Mouse (Mus musculus) hindbrain, postnatal 0 days (tissue): ENCODE results near the gene Arid4b. TPM values are rescaled to one million over a fixed set of nuclear protein-coding genes. Genes with fewer than 3 reads are reported as not detected.

Experiments
- ATAC-seq: fragments of 200-750 bp; cut with Nextera tagmentation; 2 replicates; pipeline ENCODE4 v1.8.0; 2017; ENCODE audit warnings: mild to moderate bottlenecking, moderate TSS enrichment, moderate library complexity
- DNase-seq: peaks from one replicate; pipeline ENCODE4 v3.0.0-alpha.2; 2015; ENCODE audit warnings: low spot score
- H3K27ac ChIP-seq: fragments of 300-500 bp; sonication (generic); 2 replicates; pipeline ENCODE4 v1.5.1; 2014; ENCODE audit warnings: mild to moderate bottlenecking
- H3K27me3 ChIP-seq: fragments of 300-500 bp; sonication (generic); 2 replicates; pipeline ENCODE4 v1.6.1; 2014; ENCODE audit warnings: low read length, mixed read lengths; ENCODE audit not compliant: insufficient read depth
- H3K36me3 ChIP-seq: fragments of 300-500 bp; sonication (generic); 2 replicates; pipeline ENCODE4 v1.6.1; 2014; ENCODE audit warnings: low read length, mixed read lengths; ENCODE audit not compliant: insufficient read depth
- H3K4me1 ChIP-seq: fragments of 300-500 bp; sonication (generic); 2 replicates; pipeline ENCODE4 v1.6.1; 2014; ENCODE audit warnings: antibody characterized with exemption, low read length, mixed read lengths; ENCODE audit not compliant: insufficient read depth
- H3K4me2 ChIP-seq: fragments of 300-500 bp; sonication (generic); 2 replicates; pipeline ENCODE4 v1.6.1; 2014; ENCODE audit warnings: low read depth, mild to moderate bottlenecking, low read length, moderate library complexity, mixed read lengths
- H3K4me3 ChIP-seq: fragments of 300-500 bp; sonication (generic); 2 replicates; pipeline ENCODE4 v1.5.1; 2014; ENCODE audit warnings: low read length
- H3K9ac ChIP-seq: fragments of 300-500 bp; sonication (generic); replicated peaks from 2 replicates; pipeline ENCODE4 v1.6.1; 2014; ENCODE audit warnings: mild to moderate bottlenecking, low read length, moderate library complexity, mixed read lengths
- H3K9me3 ChIP-seq: fragments of 300-500 bp; sonication (generic); 2 replicates; pipeline ENCODE4 v1.6.1; 2016; ENCODE audit warnings: low read length, mixed read lengths
- CTCF ChIP-seq: IDR thresholded peaks from 2 replicates; pipeline ENCODE4 v1.5.1; 2016; ENCODE audit warnings: antibody characterized with exemption, control low read depth, low read depth
- WGBS: fragments of 180-500 bp; shearing (Covaris S2); extraction: QIAGEN DNeasy Blood & Tissue Kit; methylation state at CpG from one replicate; pipeline ENCODE4 v1.1.7; 2014; 5-methylcytosine and 5-hydroxymethylcytosine counted together
- polyA plus RNA-seq: library from polyadenylated mRNA; unstranded; fragments of >200 nt; fragmentation: Nextera tagmentation; extraction: Ambion mirVana; gene quantifications from 2 replicates; pipeline ENCODE4 v1.2.1, GENCODE M21; 2015
- total RNA-seq: library from RNA; depleted of rRNA; stranded (reverse); fragments of >200 nt; gene quantifications from 2 replicates; pipeline ENCODE4 v1.2.3, GENCODE M21; 2014; rRNA removed

The Arid4b gene
- total and polyA plus RNA-seq, 2 experiments from 2014 or later = 24.8 to 56.4 TPM

- no peak for DNase-seq
- no peak for ATAC-seq
- 47% methylated on average over 2 of the region's 2 CpGs for WGBS
- TF ChIP-seq CTCF = peak; percentile 12; the same call in 1 of the 2 replicates
- Histone ChIP-seq H3K4me3 (no peak overlapping the region), H3K4me2 (no peak overlapping the region), H3K4me1 (no peaks in the 10 kb centered on the region), H3K9me3 (no peaks in the 10 kb centered on the region), H3K36me3 (no peaks in the 10 kb centered on the region; the same call in 1 of the 2 replicates), H3K27ac (no peak overlapping the region), H3K27me3 (no peaks in the 10 kb centered on the region), H3K9ac (no peak overlapping the region)
These were observed 182.9 kb downstream of the Arid4b start for GRCm38 (mm10) chr13:14245946-14246345.

Other genes starting within 250 kb of the Arid4b start
- 7.8 and 10.2 TPM in 2 replicates for gene B3galnt2, start 108.8 kb upstream of the Arid4b start, total RNA-seq
- 7.2 and 9.6 TPM in 2 replicates for gene B3galnt2, start 108.8 kb upstream of the Arid4b start, polyA plus RNA-seq
- 43.3 and 60.2 TPM in 2 replicates for gene Tbce, start 23.6 kb upstream of the Arid4b start, total RNA-seq
- 79.1 and 86.7 TPM in 2 replicates for gene Tbce, start 23.6 kb upstream of the Arid4b start, polyA plus RNA-seq
- 90.9 and 120 TPM in 2 replicates for gene Ggps1, start 256 bp downstream of the Arid4b start, total RNA-seq
- 74.4 and 80.0 TPM in 2 replicates for gene Ggps1, start 256 bp downstream of the Arid4b start, polyA plus RNA-seq